Mouse (Mus musculus) G1E (cell line): ENCODE results near the gene Ppil2.

Source experiments
- CTCF ChIP-seq: IDR thresholded peaks from 2 replicates; pipeline ENCODE4 v1.5.1; 2012; ENCODE audit warnings: low read depth, low read length, inconsistent platforms, mixed read lengths
- GATA2 ChIP-seq: IDR thresholded peaks from 2 replicates; pipeline ENCODE4 v1.6.1; 2012; ENCODE audit warnings: low read depth, low read length, inconsistent platforms, borderline replicate concordance

GRCm38 (mm10) chr16:17131191-17132088 lies 20.4 kb upstream of the Ppil2 start:
- TF ChIP-seq GATA2 (no peak), CTCF (no peak)
